Mouse (Mus musculus) midbrain, embryonic 14.5 days (tissue): ENCODE data around the gene Mtss1l. TPM values are rescaled to one million over a fixed set of nuclear protein-coding genes. Genes with fewer than 3 reads are reported as not detected.

Experiments used
- ATAC-seq: fragments of 200-750 bp; cut with Nextera tagmentation; 2 replicates; pipeline ENCODE4 v1.8.0; 2017; ENCODE audit warnings: moderate number of reproducible peaks, moderate library complexity; ENCODE audit not compliant: low FRiP score, low TSS enrichment
- DNase-seq: peaks from one replicate; pipeline ENCODE4 v3.0.0-alpha.2; 2015
- H3K27ac ChIP-seq: fragments of 300-500 bp; sonication (generic); replicated peaks from 2 replicates; pipeline ENCODE4 v1.5.1; 2014; ENCODE audit warnings: mild to moderate bottlenecking, low read depth, low read length, moderate library complexity
- H3K27me3 ChIP-seq: fragments of 300-500 bp; sonication (generic); 2 replicates; pipeline ENCODE4 v1.6.1; 2014; ENCODE audit warnings: low read length, control low read depth, mixed read lengths; ENCODE audit not compliant: control insufficient read depth, insufficient read depth
- H3K36me3 ChIP-seq: fragments of 300-500 bp; sonication (generic); 2 replicates; pipeline ENCODE4 v1.6.1; 2014; ENCODE audit warnings: low read length, control low read depth; ENCODE audit not compliant: control insufficient read depth, insufficient read depth
- H3K4me1 ChIP-seq: fragments of 300-500 bp; sonication (generic); 2 replicates; pipeline ENCODE4 v1.6.1; 2014; ENCODE audit warnings: mild to moderate bottlenecking, antibody characterized with exemption, low read length, control low read depth; ENCODE audit not compliant: control insufficient read depth, insufficient read depth
- H3K4me2 ChIP-seq: fragments of 300-500 bp; sonication (generic); 2 replicates; pipeline ENCODE4 v1.6.1; 2014; ENCODE audit warnings: mild to moderate bottlenecking, low read length, moderate library complexity
- H3K4me3 ChIP-seq: fragments of 300-500 bp; sonication (generic); replicated peaks from 2 replicates; pipeline ENCODE4 v1.5.1; 2014; ENCODE audit warnings: low read depth, low read length
- H3K9ac ChIP-seq: fragments of 300-500 bp; sonication (generic); replicated peaks from 2 replicates; pipeline ENCODE4 v1.6.1; 2014; ENCODE audit warnings: mild to moderate bottlenecking, low read length, moderate library complexity
- H3K9me3 ChIP-seq: fragments of 300-500 bp; sonication (generic); 2 replicates; pipeline ENCODE4 v1.6.1; 2016; ENCODE audit warnings: low read length, control low read depth, mixed read lengths; ENCODE audit not compliant: control insufficient read depth
- WGBS: fragments of 180-500 bp; shearing (Covaris S2); extraction: QIAGEN DNeasy Blood & Tissue Kit; methylation state at CpG from one replicate; pipeline ENCODE4 v1.1.7; 2014; 5-methylcytosine and 5-hydroxymethylcytosine counted together
- polyA plus RNA-seq: library from polyadenylated mRNA; unstranded; fragments of >200 nt; fragmentation: Nextera tagmentation; extraction: Ambion mirVana; gene quantifications from 2 replicates; pipeline ENCODE4 v1.2.1, GENCODE M21; 2014

The Mtss1l gene
- polyA plus RNA-seq, 1 experiment from 2014 or later, result 27.5 TPM

DNA sequence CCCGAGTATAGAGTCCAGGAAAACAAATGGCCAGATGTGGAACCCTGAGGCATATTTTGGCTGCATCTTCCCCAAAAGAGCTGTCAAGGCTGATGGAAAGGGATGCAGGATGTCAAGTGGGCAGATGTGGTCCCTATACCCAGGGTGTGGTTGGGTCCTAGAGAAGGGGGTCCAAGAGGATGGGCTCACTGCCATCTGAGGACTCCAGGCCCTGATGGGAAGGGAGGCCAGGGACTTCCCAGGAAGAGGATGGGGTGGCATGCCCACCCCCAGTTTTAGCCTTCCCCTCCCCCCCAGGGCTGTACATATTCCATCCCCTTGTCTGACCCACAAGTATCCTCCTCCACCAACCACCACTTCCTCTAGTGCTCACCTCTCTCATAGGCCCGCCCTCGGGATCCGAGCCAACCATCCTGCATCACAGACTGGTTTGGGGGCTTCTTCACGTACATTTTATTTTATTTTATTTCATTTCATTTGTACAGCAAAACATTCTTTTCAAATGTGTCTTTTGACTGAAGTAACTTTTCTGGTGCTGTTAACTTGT lies 19.4 kb downstream of the Mtss1l start:
- Histone ChIP-seq H3K27me3 (no peaks in the 10 kb centered on the region), H3K4me1 (no peaks in the 10 kb centered on the region), H3K9ac (no peak overlapping the region), H3K9me3 (no peaks in the 10 kb centered on the region), H3K36me3 (peaks cover 50% of the 10 kb centered on the region), H3K4me2 (no peak overlapping the region), H3K27ac (no peak overlapping the region), H3K4me3 (no peak overlapping the region)
- DNase-seq (no peak), ATAC-seq (no peak)
- 93% methylated on average over 5 of the region's 5 CpGs for WGBS

DNA sequence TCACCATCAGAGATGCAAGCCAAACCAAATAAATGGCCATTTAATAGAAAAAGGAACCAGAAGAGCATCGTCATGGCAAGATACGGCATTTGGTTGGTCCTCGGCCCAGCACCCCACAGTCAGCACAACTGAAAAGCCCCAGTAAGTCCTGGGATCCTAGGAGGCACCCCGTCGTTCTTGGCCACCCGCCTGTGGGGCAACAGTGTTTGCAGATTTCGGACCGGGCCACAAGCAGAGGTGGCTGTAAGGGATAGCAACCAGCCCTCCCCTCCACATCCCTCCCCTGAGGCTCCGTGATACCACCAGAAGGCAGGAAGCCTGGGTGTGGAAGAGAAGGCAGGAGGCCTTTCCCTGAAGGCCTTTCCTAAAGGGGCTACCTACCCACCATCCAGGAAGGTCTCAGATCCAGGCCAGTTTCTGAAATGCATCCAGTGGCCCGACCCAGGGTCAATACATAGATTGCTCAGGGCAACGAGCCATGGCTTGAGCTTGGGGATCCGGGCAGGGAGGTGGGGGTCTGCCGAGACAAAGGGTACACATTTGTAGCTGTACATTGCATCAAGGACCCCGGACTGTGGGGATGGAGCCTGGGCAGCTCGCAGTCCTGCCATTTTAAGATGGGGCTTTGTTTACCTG lies 20.7 kb downstream of the Mtss1l start:
- DNase-seq (no peak), ATAC-seq (no peak)
- H3K4me3 ChIP-seq, result no peak overlapping the region
- no peaks in the 10 kb centered on the region for H3K27me3 ChIP-seq
- H3K4me1 ChIP-seq, result no peaks in the 10 kb centered on the region
- 77% methylated on average over 15 of the region's 15 CpGs for WGBS
- no peak overlapping the region for H3K9ac ChIP-seq
- no peak overlapping the region for H3K27ac ChIP-seq
- H3K9me3 ChIP-seq, result no peaks in the 10 kb centered on the region
- peaks cover 39% of the 10 kb centered on the region for H3K36me3 ChIP-seq
- H3K4me2 ChIP-seq, result no peak overlapping the region

DNA sequence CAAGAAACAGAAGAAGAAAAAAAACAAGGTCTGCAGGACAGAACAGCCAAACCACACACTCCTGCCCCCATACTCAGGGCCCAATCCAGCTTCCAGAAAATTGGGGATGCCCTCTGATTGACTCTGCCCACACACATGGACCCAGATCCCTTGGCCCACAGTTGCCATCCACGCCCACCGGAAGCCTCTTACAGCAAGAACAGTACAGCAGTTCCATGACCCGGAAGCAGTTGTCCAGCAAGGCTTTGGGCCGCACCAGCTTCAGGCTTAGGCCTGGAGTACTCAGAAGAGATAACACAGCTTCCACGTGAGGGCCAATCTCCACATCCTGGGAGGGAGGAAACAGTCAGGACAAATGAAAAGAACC lies 21.2 kb downstream of the Mtss1l start:
- WGBS, result 86% methylated on average over 5 of the region's 5 CpGs
- H3K4me2 ChIP-seq, result no peak overlapping the region
- no peaks in the 10 kb centered on the region for H3K4me1 ChIP-seq
- peaks cover 34% of the 10 kb centered on the region for H3K36me3 ChIP-seq
- no peaks in the 10 kb centered on the region for H3K27me3 ChIP-seq
- ATAC-seq, result no peak
- H3K27ac ChIP-seq, result no peak overlapping the region
- H3K4me3 ChIP-seq, result no peak overlapping the region
- no peak overlapping the region for H3K9ac ChIP-seq
- H3K9me3 ChIP-seq, result no peaks in the 10 kb centered on the region
- DNase-seq, result no peak

- ATAC-seq (no peak), DNase-seq (no peak)
- Histone ChIP-seq H3K36me3 (peaks cover 7% of the 10 kb centered on the region; the same call in 1 of the 2 replicates), H3K4me3 (no peak overlapping the region), H3K27ac (no peak overlapping the region), H3K9ac (no peak overlapping the region), H3K4me1 (no peaks in the 10 kb centered on the region), H3K4me2 (no peak overlapping the region), H3K27me3 (no peaks in the 10 kb centered on the region), H3K9me3 (no peaks in the 10 kb centered on the region)
- 93% methylated on average over 10 of the region's 10 CpGs for WGBS
Measured at GRCm38 (mm10) chr8:110745162-110745561, 23.9 kb downstream of the Mtss1l start.

DNA sequence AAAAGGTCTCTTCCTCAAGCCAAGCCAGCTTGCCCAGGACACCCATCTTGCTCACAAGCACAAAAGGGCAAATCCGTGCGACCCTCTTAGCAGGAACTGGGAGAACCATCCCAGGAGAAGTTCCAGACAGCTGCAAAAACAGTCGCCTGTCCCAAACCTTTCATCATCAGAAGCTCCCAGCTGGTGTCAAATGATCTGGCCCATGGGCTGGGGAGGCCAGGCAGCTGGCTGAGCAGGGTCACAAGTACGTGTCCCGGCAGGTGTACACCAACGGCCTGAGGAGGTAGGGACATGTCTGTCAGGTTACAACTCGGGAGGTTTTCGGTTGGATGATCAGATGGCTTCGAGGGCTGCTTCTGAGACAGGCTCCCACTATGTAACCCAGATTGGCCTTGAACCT lies 25.4 kb downstream of the Mtss1l start:
- no peak for DNase-seq
- no peaks in the 10 kb centered on the region for H3K4me1 ChIP-seq
- H3K36me3 ChIP-seq, result no peaks in the 10 kb centered on the region
- H3K9me3 ChIP-seq, result no peaks in the 10 kb centered on the region
- WGBS, result 81% methylated on average over 9 of the region's 9 CpGs
- no peak overlapping the region for H3K27ac ChIP-seq
- H3K27me3 ChIP-seq, result no peaks in the 10 kb centered on the region
- H3K4me2 ChIP-seq, result no peak overlapping the region
- no peak for ATAC-seq
- no peak overlapping the region for H3K4me3 ChIP-seq
- no peak overlapping the region for H3K9ac ChIP-seq

GRCm38 (mm10) chr8:110749500-110750170 lies 28.4 kb downstream of the Mtss1l start:
- H3K36me3 ChIP-seq, result no peaks in the 10 kb centered on the region
- no peak overlapping the region for H3K4me2 ChIP-seq
- ATAC-seq, result peak; percentile 57; the same call in 1 of the 2 replicates
- peak; percentile 93 for DNase-seq
- H3K9me3 ChIP-seq, result no peaks in the 10 kb centered on the region
- no peaks in the 10 kb centered on the region for H3K4me1 ChIP-seq
- WGBS, result 62% methylated on average over 10 of the region's 10 CpGs
- no peak overlapping the region for H3K27ac ChIP-seq
- H3K27me3 ChIP-seq, result no peaks in the 10 kb centered on the region
- H3K9ac ChIP-seq, result 0 out of 2 replicates have a peak overlapping the region, but pooled peaks have one; percentile 10
- H3K4me3 ChIP-seq, result no peak overlapping the region

- WGBS, result 47% methylated on average over 13 of the region's 13 CpGs
- Histone ChIP-seq H3K27me3 (no peaks in the 10 kb centered on the region), H3K36me3 (no peaks in the 10 kb centered on the region), H3K9ac (no peak overlapping the region), H3K27ac (no peak overlapping the region), H3K4me1 (no peaks in the 10 kb centered on the region), H3K4me2 (no peak overlapping the region), H3K9me3 (no peaks in the 10 kb centered on the region), H3K4me3 (no peak overlapping the region)
- DNase-seq (peak; percentile 21), ATAC-seq (no peak)
Measured at GRCm38 (mm10) chr8:110750269-110750668, 29.0 kb downstream of the Mtss1l start.

GRCm38 (mm10) chr8:110751490-110751889 lies 30.2 kb downstream of the Mtss1l start:
- Histone ChIP-seq H3K4me2 (no peak overlapping the region), H3K4me3 (no peak overlapping the region), H3K4me1 (no peaks in the 10 kb centered on the region), H3K27ac (no peak overlapping the region), H3K9me3 (no peaks in the 10 kb centered on the region), H3K27me3 (no peaks in the 10 kb centered on the region), H3K9ac (no peak overlapping the region), H3K36me3 (no peaks in the 10 kb centered on the region)
- DNase-seq (no peak), ATAC-seq (no peak)
- whole genome bisulfite sequencing, result 83% methylated on average over 5 of the region's 5 CpGs

- 58% methylated on average over 4 of the region's 4 CpGs for WGBS
- Histone ChIP-seq H3K9ac (no peak overlapping the region), H3K4me1 (no peaks in the 10 kb centered on the region), H3K4me2 (no peak overlapping the region), H3K27ac (no peak overlapping the region), H3K36me3 (no peaks in the 10 kb centered on the region), H3K27me3 (no peaks in the 10 kb centered on the region), H3K9me3 (no peaks in the 10 kb centered on the region), H3K4me3 (no peak overlapping the region)
- DNase-seq (no peak), ATAC-seq (no peak)
Measured at GRCm38 (mm10) chr8:110754713-110755112, 33.4 kb downstream of the Mtss1l start.
